Mouse (Mus musculus) liver, adult 2 months (tissue): ENCODE results near the gene Scarb1. TPM values are rescaled to one million over a fixed set of nuclear protein-coding genes. Genes with fewer than 3 reads are reported as not detected.
A peak's percentile ranks its signal among the peaks of the same experiment; 100 is the strongest.
"Not testable (repeated sequence)": the region's sequence is repeated elsewhere in the genome, so short reads cannot be mapped to it uniquely, and the experiment has no call there.

Experiments used
- DNase-seq: peaks from one replicate; pipeline ENCODE4 v3.0.0-alpha.2; 2011; ENCODE audit warnings: low read depth, low spot score; ENCODE audit errors: extremely low read depth
- H3K27ac ChIP-seq: fragments of 200-500 bp; replicated peaks from 2 replicates; pipeline ENCODE4 v1.5.1; 2012; ENCODE audit warnings: low read depth, mild to moderate bottlenecking, control low read depth, inconsistent platforms, low read length; ENCODE audit not compliant: insufficient read depth
- H3K27me3 ChIP-seq: fragments of 200-500 bp; 2 replicates; pipeline ENCODE4 v1.6.1; 2012; ENCODE audit warnings: mild to moderate bottlenecking, moderate library complexity, low read length, inconsistent platforms; ENCODE audit not compliant: control insufficient read depth, insufficient read depth
- H3K36me3 ChIP-seq: fragments of 200-500 bp; 2 replicates; pipeline ENCODE4 v1.6.1; 2012; ENCODE audit warnings: low read length, inconsistent platforms; ENCODE audit not compliant: control insufficient read depth, insufficient read depth
- H3K4me1 ChIP-seq: fragments of 200-500 bp; 2 replicates; pipeline ENCODE4 v1.6.1; 2011; ENCODE audit warnings: low read length; ENCODE audit not compliant: control insufficient read depth, insufficient read depth
- H3K4me3 ChIP-seq: fragments of 200-500 bp; 2 replicates; pipeline ENCODE4 v1.5.1; 2011; ENCODE audit warnings: low read depth, mild to moderate bottlenecking, control low read depth, low read length, moderate library complexity; ENCODE audit not compliant: insufficient read depth
- H3K79me2 ChIP-seq: fragments of 200-500 bp; 2 replicates; pipeline ENCODE4 v1.6.1; 2012; ENCODE audit warnings: inconsistent platforms, mild to moderate bottlenecking, low read length, moderate library complexity; ENCODE audit not compliant: control insufficient read depth, insufficient read depth
- H3K9ac ChIP-seq: fragments of 200-500 bp; 2 replicates; pipeline ENCODE4 v1.6.1; 2012; ENCODE audit warnings: low read depth, mild to moderate bottlenecking, control low read depth, inconsistent platforms, low read length
- CTCF ChIP-seq: fragments of 200-500 bp; IDR thresholded peaks from 2 replicates; pipeline ENCODE4 v1.5.1; 2011; ENCODE audit warnings: low read depth, low read length, control low read depth
- POLR2A ChIP-seq: fragments of 200-500 bp; IDR thresholded peaks from 2 replicates; pipeline ENCODE4 v1.6.1; 2011; ENCODE audit warnings: low read length, control low read depth; ENCODE audit not compliant: insufficient read depth; ENCODE audit errors: extremely low read depth
- whole genome bisulfite sequencing: fragments of 180-500 bp; shearing (Covaris S2); methylation state at CpG from one replicate; pipeline ENCODE4 v1.1.7; 2018; 5-methylcytosine and 5-hydroxymethylcytosine counted together
- polyA plus RNA-seq: library from polyadenylated mRNA; depleted of rRNA; stranded (reverse); fragments of >200 nt; gene quantifications from 2 replicates; pipeline ENCODE4 v1.2.3, GENCODE M21; 2012; rRNA removed
- total RNA-seq: library from RNA; depleted of rRNA; stranded (reverse); fragments of >200 nt; gene quantifications from 2 replicates; pipeline ENCODE4 v1.2.3, GENCODE M21; 2014; rRNA removed

Gene Scarb1
- total RNA-seq (72.4 and 108 TPM in 2 replicates), polyA plus RNA-seq (189 and 223 TPM in 2 replicates)

GRCm38 (mm10) chr5:125340547-125341262, at the start of gene Scarb1:
Scarb1 (minus strand) TSS chr5:125341094.
- Histone ChIP-seq H3K27me3 (no peaks in the 10 kb centered on the region), H3K4me3 (peak within 1 kb of the TSS; percentile 93), H3K27ac (peak within 1 kb of the TSS; percentile 71), H3K9ac (peak within 1 kb of the TSS; percentile 98), H3K4me1 (peaks cover 20% of the 10 kb centered on the region), H3K36me3 (no peaks in the 10 kb centered on the region), H3K79me2 (peaks cover 26% of the 10 kb centered on the region; the same call in 1 of the 2 replicates)
- TF ChIP-seq POLR2A (peak; percentile 99), CTCF (peak; percentile 25)
- under 1% methylated on average over 42 of the region's 42 CpGs for WGBS
- peak; percentile 62 for DNase-seq

DNA sequence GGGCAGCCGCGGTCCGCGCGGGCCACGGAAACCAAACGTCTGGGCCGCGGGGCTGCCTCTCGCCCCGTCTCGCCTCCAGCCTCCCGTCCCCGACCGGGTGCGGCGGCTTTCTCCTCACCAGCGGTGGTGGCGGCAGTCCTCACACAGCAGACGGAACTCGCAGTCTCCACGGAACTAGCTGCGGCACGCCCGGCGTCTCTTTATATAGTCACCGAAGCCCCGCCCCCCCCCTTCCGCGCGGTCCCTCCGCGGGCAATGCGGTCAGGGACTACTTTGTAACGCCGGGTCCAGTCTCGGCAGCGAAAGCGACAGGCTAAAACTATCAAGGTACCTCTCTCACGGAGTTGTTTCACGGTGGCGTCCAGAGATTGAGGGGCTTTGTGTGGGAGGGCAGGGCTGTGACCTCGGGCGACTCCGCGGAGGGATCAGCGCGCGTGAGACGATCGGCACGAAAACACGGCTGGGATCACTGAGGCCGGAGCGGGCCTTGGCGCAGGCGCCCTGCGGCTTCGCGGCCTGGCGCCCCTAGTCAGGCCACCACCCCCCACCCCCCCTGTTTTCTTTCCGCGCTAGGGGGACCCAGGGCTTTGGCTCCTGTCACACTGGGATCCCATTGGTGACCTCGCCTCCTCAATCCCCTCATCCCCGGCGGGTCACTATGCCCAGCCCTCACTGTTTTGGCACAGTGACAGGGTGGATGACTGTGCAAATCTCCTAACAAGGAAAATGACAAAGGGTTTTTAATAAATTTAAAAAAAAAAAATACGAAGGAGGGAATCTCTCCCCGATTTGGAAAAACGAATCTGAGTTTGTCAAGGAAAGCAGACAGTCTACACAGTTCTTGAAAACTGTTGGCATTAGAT, 48.9 kb upstream of the Scarb1 start, which contains the start of gene Ubc:
Ubc (minus strand) TSS at position 624 of the 863 bp plus-strand sequence.
- Histone ChIP-seq H3K4me1 (peaks cover 23% of the 10 kb centered on the region), H3K79me2 (peaks cover 12% of the 10 kb centered on the region), H3K27ac (peak within 1 kb of the TSS; percentile 97), H3K27me3 (no peaks in the 10 kb centered on the region), H3K9ac (peak within 1 kb of the TSS; percentile 91), H3K4me3 (peak within 1 kb of the TSS; percentile 76), H3K36me3 (peaks cover 19% of the 10 kb centered on the region)
- TF ChIP-seq CTCF, result peak; percentile 12; the same call in 1 of the 2 replicates
- TF ChIP-seq POLR2A, result peak; percentile 99
- peak; percentile 90 for DNase-seq
- under 1% methylated on average over 69 of the region's 69 CpGs for WGBS

DNA sequence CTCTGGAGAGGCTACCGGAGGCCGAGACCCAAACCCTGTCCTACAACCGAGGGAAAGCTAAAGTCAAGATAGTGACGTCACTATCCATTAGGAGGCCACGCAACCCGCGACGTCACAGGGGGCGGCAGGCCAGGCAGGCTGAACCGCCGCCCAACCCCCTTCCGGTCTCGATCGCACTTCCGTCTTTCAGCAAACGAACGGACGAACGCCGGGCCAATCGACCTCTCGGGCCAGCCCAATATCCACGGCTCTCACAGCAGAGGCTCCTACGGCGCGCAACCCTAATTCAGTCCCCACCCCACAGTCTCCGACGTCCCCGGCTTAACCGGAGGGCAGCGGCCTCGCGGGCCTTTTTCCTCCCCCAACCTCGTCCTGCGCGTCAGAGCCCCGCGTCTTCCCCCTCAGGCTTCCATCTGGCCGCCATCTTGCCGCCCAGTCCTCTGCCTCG, 48.3 kb upstream of the Scarb1 start, which contains the start of gene Gm10382:
Gm10382 (plus strand) TSS at position 192 of the 448 bp plus-strand sequence.
- Histone ChIP-seq H3K36me3 (peaks cover 23% of the 10 kb centered on the region), H3K4me3 (peak within 1 kb of the TSS; percentile 76), H3K9ac (peak within 1 kb of the TSS; percentile 91), H3K4me1 (peaks cover 22% of the 10 kb centered on the region), H3K27ac (peak within 1 kb of the TSS; percentile 97), H3K79me2 (peaks cover 15% of the 10 kb centered on the region), H3K27me3 (no peaks in the 10 kb centered on the region)
- 0% methylated on average over 41 of the region's 41 CpGs for WGBS
- DNase-seq, result peak; percentile 62
- TF ChIP-seq CTCF, result no peak; the same call in 1 of the 2 replicates
- no peak for TF ChIP-seq POLR2A

- WGBS, result 1% methylated on average over 13 of the region's 13 CpGs
- Histone ChIP-seq H3K79me2 (peaks cover 15% of the 10 kb centered on the region), H3K9ac (peak overlapping the region; percentile 91), H3K36me3 (peaks cover 23% of the 10 kb centered on the region), H3K4me3 (peak overlapping the region; percentile 76), H3K27me3 (no peaks in the 10 kb centered on the region), H3K4me1 (peaks cover 18% of the 10 kb centered on the region), H3K27ac (peak overlapping the region; percentile 97)
- DNase-seq, result peak; percentile 53
- TF ChIP-seq POLR2A (no peak), CTCF (peak; percentile 1; the same call in 1 of the 2 replicates)
Measured at GRCm38 (mm10) chr5:125388358-125389092, 47.6 kb upstream of the Scarb1 start.

GRCm38 (mm10) chr5:125387295-125387694, 46.4 kb upstream of the Scarb1 start:
- Histone ChIP-seq H3K36me3 (peaks cover 23% of the 10 kb centered on the region), H3K9ac (0 out of 2 replicates have a peak overlapping the region, but pooled peaks have one; percentile 41), H3K79me2 (peaks cover 15% of the 10 kb centered on the region), H3K4me1 (peaks cover 18% of the 10 kb centered on the region), H3K4me3 (peak overlapping the region; percentile 35)
- not testable (repeated sequence) for H3K27me3 ChIP-seq, DNase-seq, H3K27ac ChIP-seq
- WGBS, result 42% methylated on average over 5 of the region's 6 CpGs
